Mouse (Mus musculus) CD8-positive naive resting alpha-beta T cell, adult 2 months (primary cell): ENCODE data around the gene Fam185a.

Source experiments
- DNase-seq, 2 experiments: peaks; one replicate each; pipeline ENCODE4 v3.0.0; 2022; ENCODE audit warnings: low read depth in 2 of 2, low spot score in 2 of 2

The Fam185a gene

GRCm38 (mm10) chr5:21424614-21425602 is at the start of gene Fam185a, which contains the start of gene Ccdc146:
Gene Fam185a (plus strand): TSS chr5:21424958.
Gene Ccdc146 (minus strand): TSS chr5:21424677.
- peak; percentile 86 to 89 for DNase-seq

GRCm38 (mm10) chr5:21376935-21377334 is 47.8 kb upstream of the Fam185a start:
- DNase-seq, result no peak

- DNase-seq, result no peak
These were observed 46.4 kb upstream of the Fam185a start for GRCm38 (mm10) chr5:21378397-21378796.

- DNase-seq, result no peak
These were observed 42.8 kb upstream of the Fam185a start for GRCm38 (mm10) chr5:21381986-21382385.

- no peak for DNase-seq
These were observed 42.1 kb upstream of the Fam185a start for GRCm38 (mm10) chr5:21382678-21383077.

GRCm38 (mm10) chr5:21383392-21384251 is 41.1 kb upstream of the Fam185a start:
- DNase-seq, result no peak

- DNase-seq, result no peak
These were observed 40.4 kb upstream of the Fam185a start for GRCm38 (mm10) chr5:21384252-21384960.

GRCm38 (mm10) chr5:21384976-21385375 is 39.8 kb upstream of the Fam185a start:
- no peak for DNase-seq

GRCm38 (mm10) chr5:21386432-21386831 is 38.3 kb upstream of the Fam185a start:
- no peak for DNase-seq

- no peak for DNase-seq
These were observed 37.4 kb upstream of the Fam185a start for GRCm38 (mm10) chr5:21387340-21387739.

- DNase-seq, result no peak
These were observed 35.9 kb upstream of the Fam185a start for GRCm38 (mm10) chr5:21388855-21389254.

- DNase-seq, result no peak
These were observed 33.0 kb upstream of the Fam185a start for GRCm38 (mm10) chr5:21391616-21392384.

- no peak for DNase-seq
These were observed 30.2 kb upstream of the Fam185a start for GRCm38 (mm10) chr5:21394562-21394961.

- no peak for DNase-seq
These were observed 29.4 kb upstream of the Fam185a start for GRCm38 (mm10) chr5:21395205-21395840.

GRCm38 (mm10) chr5:21411261-21411666 is 13.5 kb upstream of the Fam185a start:
- DNase-seq, result peak; percentile 71 to 74

- peak; percentile 23 to 28 for DNase-seq
These were observed 12.7 kb upstream of the Fam185a start for GRCm38 (mm10) chr5:21412056-21412455.

GRCm38 (mm10) chr5:21413322-21413721 is 11.4 kb upstream of the Fam185a start:
- DNase-seq, result no peak

- DNase-seq, result peak in 1 of 2 experiments; percentile 33
These were observed 10.5 kb upstream of the Fam185a start for GRCm38 (mm10) chr5:21414116-21414820.

- no peak for DNase-seq
These were observed 6.1 kb upstream of the Fam185a start for GRCm38 (mm10) chr5:21418613-21419012.
